Mouse (Mus musculus): ENCODE measurements around the gene Gm14434.
"Not testable (repeated sequence)": the region's sequence is repeated elsewhere in the genome, so short reads cannot be mapped to it uniquely, and the experiment has no call there.

Gene Gm14434

GRCm38 (mm10) chr2:176486683-176487082 is at the start of gene Gm14434:
Gene Gm14434, minus strand, starts transcription at chr2:176486783.
- not testable (repeated sequence) for DNase-seq (ENCODE audit: low read depth, low spot score)

GRCm38 (mm10) chr2:176520756-176521155 is 34.2 kb upstream of the Gm14434 start, which contains the start of gene Zfp967:
Gene Zfp967, plus strand, starts transcription at chr2:176521056.
- not testable (repeated sequence) for DNase-seq (ENCODE audit: low read depth, low spot score)

- DNase-seq (ENCODE audit: low read depth, low spot score) = not testable (repeated sequence)
These were observed 63.3 kb downstream of the Gm14434 start, which contains the start of gene Gm14435 for GRCm38 (mm10) chr2:176423294-176423693. Gene Gm14435, plus strand, starts transcription at chr2:176423594.
